Mouse (Mus musculus): ENCODE results near the gene Uqcrfs1. TPM values are rescaled to one million over a fixed set of nuclear protein-coding genes. Genes with fewer than 3 reads are reported as not detected.

The Uqcrfs1 gene
- polyA plus RNA-seq, 1 experiment from 2014 or later = 211 TPM

DNA sequence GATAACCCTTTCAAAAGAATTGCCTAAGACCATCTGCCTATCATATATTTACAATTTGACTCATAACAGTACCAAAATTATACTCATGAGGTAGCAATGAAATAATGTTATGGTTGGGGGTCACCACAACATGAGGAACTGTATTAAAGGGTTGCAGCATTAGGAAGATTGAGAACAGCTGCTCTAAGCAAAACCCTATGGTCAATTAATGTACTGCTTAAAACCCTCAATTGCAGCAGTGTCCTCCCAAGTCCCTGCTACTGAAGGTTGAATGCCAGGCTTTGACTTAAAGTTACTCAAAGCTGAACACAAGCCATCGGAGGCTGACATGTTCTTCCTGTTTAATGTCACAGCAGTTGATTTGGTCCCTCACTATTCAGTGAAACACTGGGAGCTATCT, 15.4 kb upstream of the Uqcrfs1 start:
- H3K9me3 ChIP-seq (ENCODE audit: control insufficient read depth, low read depth, low read length) = no peaks in the 10 kb centered on the region
- no peak overlapping the region for H3K27ac ChIP-seq (ENCODE audit: low read length)
- 61% methylated on average over 1 of the region's 1 CpGs for WGBS
- no peaks in the 10 kb centered on the region for H3K27me3 ChIP-seq (ENCODE audit: control insufficient read depth, insufficient read depth, low read length)
- H3K4me3 ChIP-seq (ENCODE audit: low read depth, low read length) = no peak overlapping the region
- no peak overlapping the region for H3K4me2 ChIP-seq (replicated peaks; ENCODE audit: low read depth, low read length)
- no peak for ATAC-seq (ENCODE audit: insufficient number of reproducible peaks, insufficient read depth, low FRiP score, low read depth)
- H3K9ac ChIP-seq (replicated peaks; ENCODE audit: low read depth, low read length) = no peak overlapping the region
- H3K36me3 ChIP-seq (ENCODE audit: control insufficient read depth, insufficient read depth, low read length) = no peaks in the 10 kb centered on the region
- H3K4me1 ChIP-seq (ENCODE audit: control insufficient read depth, insufficient read depth, low read length) = no peaks in the 10 kb centered on the region

DNA sequence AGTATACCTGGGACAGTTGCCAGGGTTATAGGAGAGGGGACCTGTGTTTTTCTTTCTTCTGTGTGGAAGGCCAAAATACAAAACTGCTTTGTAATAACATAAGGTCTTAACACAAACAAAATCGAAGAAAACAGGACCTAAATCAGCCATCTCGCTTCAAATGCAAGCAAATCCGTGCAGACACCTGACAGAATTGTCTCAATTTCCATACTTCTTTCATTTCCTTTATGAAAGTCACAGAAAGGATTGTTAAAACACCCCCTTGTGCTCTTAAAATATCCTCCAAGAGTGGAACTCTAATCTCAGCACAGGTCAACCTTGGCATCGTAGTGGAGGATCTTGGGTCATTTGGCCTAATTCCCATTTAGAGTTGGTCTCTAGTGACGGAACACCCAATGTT, 14.9 kb upstream of the Uqcrfs1 start:
- no peak for ATAC-seq (ENCODE audit: insufficient number of reproducible peaks, insufficient read depth, low FRiP score, low read depth)
- Histone ChIP-seq H3K4me1 (ENCODE audit: control insufficient read depth, insufficient read depth, low read length) (no peaks in the 10 kb centered on the region), H3K27me3 (ENCODE audit: control insufficient read depth, insufficient read depth, low read length) (no peaks in the 10 kb centered on the region), H3K27ac (ENCODE audit: low read length) (no peak overlapping the region), H3K9me3 (ENCODE audit: control insufficient read depth, low read depth, low read length) (no peaks in the 10 kb centered on the region), H3K4me3 (ENCODE audit: low read depth, low read length) (no peak overlapping the region), H3K4me2 (replicated peaks; ENCODE audit: low read depth, low read length) (no peak overlapping the region), H3K36me3 (ENCODE audit: control insufficient read depth, insufficient read depth, low read length) (no peaks in the 10 kb centered on the region), H3K9ac (replicated peaks; ENCODE audit: low read depth, low read length) (no peak overlapping the region)
- WGBS = 85% methylated on average over 5 of the region's 5 CpGs

DNA sequence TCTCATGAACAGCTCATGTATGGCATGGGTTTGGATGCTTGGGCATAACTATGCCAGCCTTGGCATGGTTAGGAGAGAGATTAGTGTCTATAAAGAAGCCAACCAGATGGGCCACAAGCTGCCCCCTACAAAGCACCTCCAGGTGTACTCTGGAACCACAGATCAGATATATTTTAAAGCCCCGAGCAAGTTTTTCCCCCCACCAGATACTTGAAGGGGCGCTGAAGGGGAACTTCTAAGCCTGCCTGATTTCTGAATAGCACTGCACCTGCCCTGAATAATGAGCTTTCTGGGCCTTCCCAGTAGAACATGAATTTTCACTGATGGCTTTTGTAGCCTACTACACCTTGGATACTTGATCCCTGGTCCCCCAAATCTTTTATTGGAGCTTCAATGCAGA, 12.6 kb upstream of the Uqcrfs1 start:
- ATAC-seq (ENCODE audit: insufficient number of reproducible peaks, insufficient read depth, low FRiP score, low read depth) = no peak
- H3K27ac ChIP-seq (ENCODE audit: low read length) = no peak overlapping the region
- no peak overlapping the region for H3K4me2 ChIP-seq (replicated peaks; ENCODE audit: low read depth, low read length)
- H3K9me3 ChIP-seq (ENCODE audit: control insufficient read depth, low read depth, low read length) = no peaks in the 10 kb centered on the region
- no peaks in the 10 kb centered on the region for H3K27me3 ChIP-seq (ENCODE audit: control insufficient read depth, insufficient read depth, low read length)
- whole genome bisulfite sequencing = 81% methylated on average over 2 of the region's 2 CpGs
- H3K9ac ChIP-seq (replicated peaks; ENCODE audit: low read depth, low read length) = no peak overlapping the region
- no peaks in the 10 kb centered on the region for H3K4me1 ChIP-seq (ENCODE audit: control insufficient read depth, insufficient read depth, low read length)
- no peak overlapping the region for H3K4me3 ChIP-seq (ENCODE audit: low read depth, low read length)
- H3K36me3 ChIP-seq (ENCODE audit: control insufficient read depth, insufficient read depth, low read length) = no peaks in the 10 kb centered on the region

DNA sequence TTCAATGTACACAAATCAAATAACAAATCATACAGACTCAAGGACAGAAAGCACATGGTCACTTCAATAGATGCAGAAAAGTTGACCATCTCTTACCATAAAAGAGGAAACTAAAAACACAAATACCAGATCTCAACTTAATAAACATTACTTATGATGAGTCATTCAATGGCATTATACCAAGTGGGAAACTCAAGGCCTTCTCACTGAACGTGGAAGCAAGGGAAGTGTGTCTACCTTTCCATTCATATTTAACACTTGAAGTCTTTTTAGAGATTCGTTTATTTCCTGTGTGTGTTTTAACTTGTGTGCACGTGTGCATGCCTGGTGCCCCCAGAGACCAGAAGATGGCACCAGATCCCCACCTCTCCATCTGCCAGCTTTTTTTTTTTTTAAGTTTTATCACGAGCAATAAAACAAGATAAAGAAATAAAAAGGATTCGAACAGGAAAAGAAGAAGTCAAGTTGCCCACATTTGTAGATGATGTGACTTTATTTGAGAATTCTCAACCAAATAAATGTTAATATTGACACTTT, 8.0 kb upstream of the Uqcrfs1 start:
- no peaks in the 10 kb centered on the region for H3K27me3 ChIP-seq (ENCODE audit: control insufficient read depth, insufficient read depth, low read length)
- H3K4me3 ChIP-seq (ENCODE audit: low read depth, low read length) = no peak overlapping the region
- no peak overlapping the region for H3K9ac ChIP-seq (replicated peaks; ENCODE audit: low read depth, low read length)
- H3K36me3 ChIP-seq (ENCODE audit: control insufficient read depth, insufficient read depth, low read length) = no peaks in the 10 kb centered on the region
- 40% methylated on average over 5 of the region's 5 CpGs for WGBS
- H3K4me2 ChIP-seq (replicated peaks; ENCODE audit: low read depth, low read length) = no peak overlapping the region
- no peak overlapping the region for H3K27ac ChIP-seq (ENCODE audit: low read length)
- no peak for ATAC-seq (ENCODE audit: insufficient number of reproducible peaks, insufficient read depth, low FRiP score, low read depth)
- no peaks in the 10 kb centered on the region for H3K9me3 ChIP-seq (ENCODE audit: control insufficient read depth, low read depth, low read length)
- no peaks in the 10 kb centered on the region for H3K4me1 ChIP-seq (ENCODE audit: control insufficient read depth, insufficient read depth, low read length)

DNA sequence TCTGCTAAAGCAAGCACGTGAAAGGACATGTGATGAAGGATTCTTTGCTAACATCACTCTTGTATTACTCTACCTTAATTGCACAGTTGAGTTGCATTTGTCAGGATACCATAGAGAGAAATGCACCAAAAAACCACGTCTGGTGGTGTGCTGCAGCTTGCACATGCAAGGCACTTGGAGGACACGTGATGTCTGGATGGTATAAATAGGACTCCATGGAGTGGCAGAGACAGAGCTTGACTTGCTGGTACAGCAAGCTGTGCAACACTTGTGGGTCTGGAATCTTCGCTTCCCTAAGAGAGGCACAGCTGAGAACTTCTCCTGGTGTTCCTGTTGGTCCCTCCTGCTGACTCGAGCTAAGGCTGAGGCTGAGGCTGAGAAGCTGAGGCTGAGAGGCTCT, 4.2 kb upstream of the Uqcrfs1 start:
- no peaks in the 10 kb centered on the region for H3K36me3 ChIP-seq (ENCODE audit: control insufficient read depth, insufficient read depth, low read length)
- no peaks in the 10 kb centered on the region for H3K27me3 ChIP-seq (ENCODE audit: control insufficient read depth, insufficient read depth, low read length)
- 75% methylated on average over 5 of the region's 5 CpGs for WGBS
- no peak overlapping the region for H3K27ac ChIP-seq (ENCODE audit: low read length)
- H3K4me1 ChIP-seq (ENCODE audit: control insufficient read depth, insufficient read depth, low read length) = peaks cover under 1% of the 10 kb centered on the region; the same call in 1 of the 2 replicates
- H3K4me2 ChIP-seq (replicated peaks; ENCODE audit: low read depth, low read length) = no peak overlapping the region
- H3K9ac ChIP-seq (replicated peaks; ENCODE audit: low read depth, low read length) = no peak overlapping the region
- no peak for ATAC-seq (ENCODE audit: insufficient number of reproducible peaks, insufficient read depth, low FRiP score, low read depth)
- no peak overlapping the region for H3K4me3 ChIP-seq (ENCODE audit: low read depth, low read length)
- no peaks in the 10 kb centered on the region for H3K9me3 ChIP-seq (ENCODE audit: control insufficient read depth, low read depth, low read length)

DNA sequence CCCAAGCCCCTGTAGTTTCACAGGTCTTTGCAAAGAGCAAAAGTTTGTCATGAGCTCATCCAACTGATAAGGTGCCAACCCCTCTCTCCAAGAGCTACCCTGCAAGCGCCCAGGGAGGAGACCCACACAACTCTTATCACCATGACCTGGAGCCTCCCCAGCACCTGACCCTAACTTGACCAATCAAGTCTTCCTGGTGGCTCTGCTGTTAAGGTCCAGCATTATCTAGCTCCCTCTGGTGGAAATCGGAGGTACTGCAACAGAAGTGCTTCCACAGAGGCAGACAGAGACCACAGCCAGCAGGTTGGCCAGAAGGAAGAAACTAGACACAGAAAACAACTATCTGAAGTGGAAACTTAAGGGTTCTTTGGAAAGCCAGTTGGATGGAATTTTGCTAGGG, 3.7 kb upstream of the Uqcrfs1 start:
- Histone ChIP-seq H3K9ac (replicated peaks; ENCODE audit: low read depth, low read length) (no peak overlapping the region), H3K27ac (ENCODE audit: low read length) (no peak overlapping the region), H3K4me1 (ENCODE audit: control insufficient read depth, insufficient read depth, low read length) (peaks cover 5% of the 10 kb centered on the region; the same call in 1 of the 2 replicates), H3K27me3 (ENCODE audit: control insufficient read depth, insufficient read depth, low read length) (no peaks in the 10 kb centered on the region), H3K9me3 (ENCODE audit: control insufficient read depth, low read depth, low read length) (no peaks in the 10 kb centered on the region), H3K36me3 (ENCODE audit: control insufficient read depth, insufficient read depth, low read length) (no peaks in the 10 kb centered on the region), H3K4me3 (ENCODE audit: low read depth, low read length) (no peak overlapping the region), H3K4me2 (replicated peaks; ENCODE audit: low read depth, low read length) (no peak overlapping the region)
- 21% methylated on average over 2 of the region's 2 CpGs for WGBS
- ATAC-seq (ENCODE audit: insufficient number of reproducible peaks, insufficient read depth, low FRiP score, low read depth) = 0 out of 2 replicates have a peak, but pooled peaks have one; percentile 39

DNA sequence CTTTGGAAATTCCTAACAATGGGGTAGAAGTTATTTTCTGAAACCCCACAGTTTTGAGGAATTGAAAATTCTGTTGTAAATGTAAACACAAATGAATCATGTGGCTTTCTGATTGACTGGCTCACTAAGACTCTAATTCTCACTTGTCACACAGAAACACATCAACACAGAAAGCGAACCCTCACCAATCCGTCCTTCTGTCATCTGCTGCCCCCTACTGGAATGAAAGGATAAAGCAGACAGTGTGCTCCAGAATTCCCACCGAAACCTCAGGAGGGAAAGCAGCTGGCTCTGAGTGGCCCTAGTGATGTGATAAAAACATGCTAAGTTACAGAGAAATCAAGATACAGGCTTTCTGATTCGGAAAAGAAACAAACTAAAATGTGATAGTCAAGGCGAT, 14.4 kb downstream of the Uqcrfs1 start:
- WGBS = 7% methylated on average over 5 of the region's 5 CpGs
- Histone ChIP-seq H3K9ac (replicated peaks; ENCODE audit: low read depth, low read length) (no peak overlapping the region), H3K36me3 (ENCODE audit: control insufficient read depth, insufficient read depth, low read length) (no peaks in the 10 kb centered on the region), H3K4me3 (ENCODE audit: low read depth, low read length) (no peak overlapping the region), H3K4me2 (replicated peaks; ENCODE audit: low read depth, low read length) (no peak overlapping the region), H3K4me1 (ENCODE audit: control insufficient read depth, insufficient read depth, low read length) (no peaks in the 10 kb centered on the region), H3K27ac (ENCODE audit: low read length) (no peak overlapping the region), H3K27me3 (ENCODE audit: control insufficient read depth, insufficient read depth, low read length) (no peaks in the 10 kb centered on the region), H3K9me3 (ENCODE audit: control insufficient read depth, low read depth, low read length) (no peaks in the 10 kb centered on the region)
- ATAC-seq (ENCODE audit: insufficient number of reproducible peaks, insufficient read depth, low FRiP score, low read depth) = no peak

DNA sequence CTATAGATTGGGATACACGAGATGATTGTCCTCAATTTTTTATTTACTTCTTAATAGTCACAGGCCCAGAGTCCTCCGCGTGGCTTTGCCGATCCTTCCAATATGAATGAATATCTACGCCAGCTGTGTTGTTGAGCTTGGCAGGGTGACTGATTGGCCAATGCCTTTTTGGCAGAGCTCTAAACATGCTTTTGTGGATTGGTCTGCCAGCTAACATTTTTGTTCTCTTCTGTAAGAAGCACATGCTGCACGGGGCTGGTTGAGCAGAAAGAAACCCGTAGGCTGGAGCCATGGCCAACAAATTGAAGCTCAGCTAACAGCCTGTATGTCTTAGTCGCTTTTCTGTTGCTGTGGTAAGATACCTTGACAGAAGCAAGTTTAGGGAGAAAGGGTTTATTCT, 20.2 kb downstream of the Uqcrfs1 start:
- WGBS = 86% methylated on average over 8 of the region's 8 CpGs
- Histone ChIP-seq H3K9ac (replicated peaks; ENCODE audit: low read depth, low read length) (no peak overlapping the region), H3K4me1 (ENCODE audit: control insufficient read depth, insufficient read depth, low read length) (no peaks in the 10 kb centered on the region), H3K27me3 (ENCODE audit: control insufficient read depth, insufficient read depth, low read length) (no peaks in the 10 kb centered on the region), H3K36me3 (ENCODE audit: control insufficient read depth, insufficient read depth, low read length) (no peaks in the 10 kb centered on the region), H3K4me3 (ENCODE audit: low read depth, low read length) (no peak overlapping the region), H3K4me2 (replicated peaks; ENCODE audit: low read depth, low read length) (no peak overlapping the region), H3K27ac (ENCODE audit: low read length) (no peak overlapping the region), H3K9me3 (ENCODE audit: control insufficient read depth, low read depth, low read length) (no peaks in the 10 kb centered on the region)
- ATAC-seq (ENCODE audit: insufficient number of reproducible peaks, insufficient read depth, low FRiP score, low read depth) = no peak

DNA sequence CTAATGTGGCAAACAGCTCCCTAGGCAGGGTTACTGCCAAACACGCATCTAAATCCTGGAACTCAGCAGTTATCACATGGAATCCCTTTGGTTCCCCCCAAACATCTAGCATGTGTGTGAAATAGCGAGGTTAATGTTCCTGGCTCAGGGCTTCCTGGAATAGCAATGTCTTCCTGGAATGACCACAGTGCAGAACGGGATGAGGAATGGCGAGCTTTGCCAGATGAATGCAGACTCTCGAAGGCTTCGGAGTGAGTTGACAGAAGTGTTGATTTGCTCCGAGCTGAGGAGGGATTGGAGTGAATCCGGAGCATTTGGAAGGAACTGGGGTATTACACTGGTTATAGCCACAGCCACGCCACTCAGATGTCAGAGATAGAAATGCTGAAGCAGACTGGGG, 21.2 kb downstream of the Uqcrfs1 start:
- H3K9ac ChIP-seq (replicated peaks; ENCODE audit: low read depth, low read length) = no peak overlapping the region
- H3K27me3 ChIP-seq (ENCODE audit: control insufficient read depth, insufficient read depth, low read length) = no peaks in the 10 kb centered on the region
- no peaks in the 10 kb centered on the region for H3K36me3 ChIP-seq (ENCODE audit: control insufficient read depth, insufficient read depth, low read length)
- H3K4me1 ChIP-seq (ENCODE audit: control insufficient read depth, insufficient read depth, low read length) = no peaks in the 10 kb centered on the region
- H3K27ac ChIP-seq (ENCODE audit: low read length) = no peak overlapping the region
- no peak overlapping the region for H3K4me2 ChIP-seq (replicated peaks; ENCODE audit: low read depth, low read length)
- WGBS = 87% methylated on average over 9 of the region's 9 CpGs
- ATAC-seq (ENCODE audit: insufficient number of reproducible peaks, insufficient read depth, low FRiP score, low read depth) = no peak
- H3K9me3 ChIP-seq (ENCODE audit: control insufficient read depth, low read depth, low read length) = no peaks in the 10 kb centered on the region
- no peak overlapping the region for H3K4me3 ChIP-seq (ENCODE audit: low read depth, low read length)
